Mouse (Mus musculus) limb, embryonic 12.5 days (tissue): ENCODE results near the gene Gm11032. TPM values are rescaled to one million over a fixed set of nuclear protein-coding genes. Genes with fewer than 3 reads are reported as not detected.

Experiments
- ATAC-seq: fragments of 200-750 bp; cut with Nextera tagmentation; 2 replicates; pipeline ENCODE4 v1.8.0; 2017; ENCODE audit warnings: low read depth, moderate TSS enrichment; ENCODE audit not compliant: insufficient number of reproducible peaks, insufficient read depth, low FRiP score, low TSS enrichment
- H3K27ac ChIP-seq: fragments of 300-500 bp; sonication (generic); 2 replicates; pipeline ENCODE4 v1.5.1; 2016; ENCODE audit warnings: mild to moderate bottlenecking, moderate library complexity
- H3K27me3 ChIP-seq: fragments of 300-500 bp; sonication (generic); 2 replicates; pipeline ENCODE4 v1.6.1; 2016; ENCODE audit warnings: mild to moderate bottlenecking, moderate library complexity
- H3K36me3 ChIP-seq: fragments of 300-500 bp; sonication (generic); 2 replicates; pipeline ENCODE4 v1.6.1; 2016; ENCODE audit warnings: mild to moderate bottlenecking, moderate library complexity
- H3K4me1 ChIP-seq: fragments of 300-500 bp; sonication (generic); replicated peaks from 2 replicates; pipeline ENCODE4 v1.6.1; 2016
- H3K4me2 ChIP-seq: fragments of 300-500 bp; sonication (generic); 2 replicates; pipeline ENCODE4 v1.6.1; 2016; ENCODE audit warnings: mild to moderate bottlenecking, moderate library complexity
- H3K4me3 ChIP-seq: fragments of 300-500 bp; sonication (generic); replicated peaks from 2 replicates; pipeline ENCODE4 v1.5.1; 2016; ENCODE audit warnings: mild to moderate bottlenecking
- H3K9ac ChIP-seq: fragments of 300-500 bp; sonication (generic); replicated peaks from 2 replicates; pipeline ENCODE4 v1.6.1; 2016; ENCODE audit warnings: mild to moderate bottlenecking, moderate library complexity
- H3K9me3 ChIP-seq: fragments of 300-500 bp; sonication (generic); 2 replicates; pipeline ENCODE4 v1.6.1; 2016; ENCODE audit warnings: mild to moderate bottlenecking, moderate library complexity
- WGBS: fragments of 180-500 bp; shearing (Covaris S2); methylation state at CpG from one replicate; pipeline ENCODE4 v1.1.7; 2016; 5-methylcytosine and 5-hydroxymethylcytosine counted together
- polyA plus RNA-seq: library from polyadenylated mRNA; unstranded; fragments of >200 nt; fragmentation: Nextera tagmentation; extraction: Ambion mirVana; gene quantifications from 2 replicates; pipeline ENCODE4 v1.2.1, GENCODE M21; 2016

Gm11032 gene
- polyA plus RNA-seq, 1 experiment from 2014 or later = not detected

DNA sequence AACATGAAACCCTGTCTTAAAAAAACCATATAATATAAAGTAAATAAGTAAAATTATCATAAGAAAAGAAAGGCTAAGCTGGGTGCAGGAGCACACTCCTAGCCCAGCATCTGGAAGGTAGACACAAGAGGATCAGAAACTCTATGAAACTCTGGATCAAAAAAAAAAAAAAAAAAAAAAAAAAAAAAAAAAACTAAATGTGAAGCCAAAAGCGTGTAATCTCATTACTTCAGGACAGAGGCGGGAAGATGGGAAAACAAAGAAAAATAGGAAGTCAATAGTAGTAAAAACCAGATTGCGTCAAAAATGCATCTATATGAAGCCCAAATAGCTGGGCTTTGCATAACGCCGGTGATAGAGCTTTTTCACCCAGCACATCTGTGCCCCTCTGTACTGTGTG, 18.0 kb upstream of the Gm11032 start:
- Histone ChIP-seq H3K4me2 (no peak overlapping the region), H3K9me3 (no peaks in the 10 kb centered on the region), H3K9ac (no peak overlapping the region), H3K27me3 (no peaks in the 10 kb centered on the region), H3K27ac (no peak overlapping the region), H3K4me1 (peaks cover 27% of the 10 kb centered on the region), H3K4me3 (no peak overlapping the region), H3K36me3 (no peaks in the 10 kb centered on the region)
- 73% methylated on average over 5 of the region's 5 CpGs for WGBS
- no peak for ATAC-seq

DNA sequence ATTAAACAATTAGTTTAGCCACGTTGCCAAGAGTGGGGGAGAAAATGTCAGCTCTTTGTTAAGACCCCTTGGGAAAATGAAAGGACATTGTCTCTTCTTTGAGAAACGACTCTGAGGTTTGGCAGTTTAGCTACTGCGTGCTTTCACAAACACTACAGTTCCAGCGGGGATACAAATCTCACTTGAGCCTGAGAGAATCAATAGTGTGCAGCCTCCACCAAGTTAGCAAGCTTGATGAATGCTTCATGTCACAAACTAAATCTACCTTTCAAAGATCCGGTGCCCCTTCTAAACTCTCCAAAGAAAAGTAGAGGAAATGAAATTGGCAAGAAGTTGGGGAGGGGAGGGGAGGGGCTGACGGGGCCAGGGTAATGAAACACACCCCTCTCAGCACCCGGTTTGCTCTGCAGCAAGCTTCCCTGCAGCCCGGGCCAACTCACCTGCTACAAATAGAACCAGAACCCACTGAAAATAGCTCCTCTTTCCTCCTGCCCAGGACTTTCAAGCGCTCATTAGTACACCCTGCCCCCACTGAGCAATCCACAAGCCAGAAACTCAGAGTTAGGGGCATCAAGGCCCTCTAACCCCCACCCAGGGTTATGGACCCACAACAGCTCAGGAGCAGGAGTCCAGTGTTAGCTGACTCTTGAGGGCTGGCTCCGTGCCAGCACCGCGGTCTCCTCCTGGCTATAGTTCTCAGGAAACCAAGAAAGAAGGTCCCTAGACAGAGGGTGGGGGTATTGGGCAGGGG, 17.0 kb upstream of the Gm11032 start:
- ATAC-seq = no peak
- Histone ChIP-seq H3K36me3 (no peaks in the 10 kb centered on the region), H3K4me2 (peak overlapping the region; percentile 33), H3K9ac (0 out of 2 replicates have a peak overlapping the region, but pooled peaks have one; percentile 12), H3K27me3 (no peaks in the 10 kb centered on the region), H3K4me3 (no peak overlapping the region), H3K9me3 (no peaks in the 10 kb centered on the region), H3K27ac (peak overlapping the region; percentile 50; the same call in 1 of the 2 replicates), H3K4me1 (peaks cover 27% of the 10 kb centered on the region)
- 28% methylated on average over 12 of the region's 12 CpGs for WGBS

DNA sequence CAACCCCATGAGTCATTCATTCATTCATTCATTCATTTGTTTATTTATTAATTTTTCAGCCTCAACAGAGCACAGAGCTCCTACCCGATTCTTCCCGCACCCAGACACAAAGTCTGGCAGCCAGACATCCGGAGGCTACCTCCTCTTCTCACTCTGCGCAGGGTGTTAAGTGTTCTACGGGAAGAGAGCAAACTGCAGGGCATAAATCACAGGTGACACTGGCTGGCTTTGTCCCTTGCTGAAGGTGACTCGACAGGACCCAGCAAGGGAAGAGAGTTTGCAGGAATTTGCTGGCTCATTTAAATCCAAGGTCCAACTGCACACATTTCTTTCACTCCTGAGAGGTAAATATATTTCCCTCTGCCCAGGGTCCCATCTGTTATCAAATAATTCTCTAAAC, 15.4 kb upstream of the Gm11032 start:
- Histone ChIP-seq H3K27me3 (no peaks in the 10 kb centered on the region), H3K4me3 (no peak overlapping the region), H3K4me2 (peak overlapping the region; percentile 15; the same call in 1 of the 2 replicates), H3K9ac (no peak overlapping the region), H3K4me1 (peaks cover 27% of the 10 kb centered on the region), H3K27ac (0 out of 2 replicates have a peak overlapping the region, but pooled peaks have one; percentile 31), H3K9me3 (no peaks in the 10 kb centered on the region), H3K36me3 (no peaks in the 10 kb centered on the region)
- WGBS = 6% methylated on average over 6 of the region's 6 CpGs
- ATAC-seq = no peak

DNA sequence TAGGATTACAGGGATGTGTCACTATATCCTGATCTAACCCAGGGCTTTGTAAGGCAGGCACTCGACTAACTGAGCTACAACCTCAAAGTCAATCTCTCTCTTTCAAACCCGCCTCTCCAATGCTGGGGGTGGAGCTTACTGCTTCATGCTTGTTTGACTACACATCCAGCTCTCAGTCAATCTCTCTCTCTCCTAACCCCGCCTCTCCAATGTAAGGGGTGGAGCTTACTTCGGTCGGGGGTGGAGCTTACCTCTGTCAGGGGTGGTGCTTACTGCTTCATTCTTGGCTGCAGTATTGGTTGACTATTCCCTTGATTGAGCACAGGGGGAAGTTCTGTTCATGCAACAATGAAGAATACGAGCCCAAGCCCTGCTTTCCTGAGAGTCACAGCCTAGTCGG, 14.5 kb upstream of the Gm11032 start:
- 54% methylated on average over 7 of the region's 7 CpGs for WGBS
- no peak overlapping the region for H3K9ac ChIP-seq
- ATAC-seq = no peak
- H3K27ac ChIP-seq = no peak overlapping the region
- no peaks in the 10 kb centered on the region for H3K9me3 ChIP-seq
- H3K27me3 ChIP-seq = no peaks in the 10 kb centered on the region
- no peaks in the 10 kb centered on the region for H3K36me3 ChIP-seq
- no peak overlapping the region for H3K4me3 ChIP-seq
- H3K4me2 ChIP-seq = no peak overlapping the region
- H3K4me1 ChIP-seq = peaks cover 27% of the 10 kb centered on the region

DNA sequence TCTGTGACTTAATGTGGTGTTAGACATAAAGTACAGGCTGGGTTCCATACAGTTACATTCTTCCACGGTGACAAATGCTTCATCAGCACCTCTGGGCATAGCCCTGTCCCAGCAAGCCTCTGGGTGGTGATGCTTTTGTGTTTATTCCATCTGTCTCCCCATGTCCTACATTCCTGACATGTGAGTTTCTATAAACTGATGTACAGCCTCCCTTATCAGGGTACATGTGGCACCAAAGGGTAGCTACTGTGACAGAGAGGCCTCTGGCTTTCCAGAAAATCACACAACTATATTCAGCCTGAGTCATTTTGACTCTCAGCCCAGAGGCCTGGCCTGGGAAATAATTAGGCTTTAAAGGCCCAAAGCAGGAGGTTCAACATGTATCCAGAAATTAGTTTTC, 13.3 kb upstream of the Gm11032 start:
- 82% methylated on average over 1 of the region's 1 CpGs for WGBS
- Histone ChIP-seq H3K9ac (no peak overlapping the region), H3K27ac (no peak overlapping the region), H3K9me3 (no peaks in the 10 kb centered on the region), H3K27me3 (no peaks in the 10 kb centered on the region), H3K4me2 (no peak overlapping the region), H3K36me3 (no peaks in the 10 kb centered on the region), H3K4me3 (no peak overlapping the region), H3K4me1 (peaks cover 27% of the 10 kb centered on the region)
- no peak for ATAC-seq

DNA sequence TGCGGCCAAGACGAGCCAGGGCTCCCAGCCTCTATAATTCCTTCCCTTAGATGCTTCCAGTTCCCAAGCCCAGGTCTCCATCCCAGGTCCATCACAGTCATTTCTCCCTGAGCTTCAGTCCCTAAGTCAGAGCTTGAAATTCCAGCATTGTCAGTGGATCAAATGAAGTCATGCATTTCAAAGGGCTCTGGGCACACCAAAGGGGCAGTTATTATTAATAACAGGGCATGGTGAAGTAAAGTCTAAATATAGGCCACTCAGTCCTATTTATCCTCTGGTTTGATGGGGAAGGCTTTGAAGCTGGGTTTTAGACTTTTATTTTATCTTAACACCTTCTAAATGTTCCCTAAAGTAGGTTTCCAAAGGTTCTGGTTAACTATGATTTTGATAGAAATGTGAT, 8.0 kb upstream of the Gm11032 start:
- ATAC-seq = no peak
- H3K4me1 ChIP-seq = 0 out of 2 replicates have a peak, but pooled peaks cover 3% of the 10 kb centered on the region
- no peaks in the 10 kb centered on the region for H3K27me3 ChIP-seq
- no peak overlapping the region for H3K4me3 ChIP-seq
- no peaks in the 10 kb centered on the region for H3K9me3 ChIP-seq
- H3K4me2 ChIP-seq = no peak overlapping the region
- H3K27ac ChIP-seq = no peak overlapping the region
- no peaks in the 10 kb centered on the region for H3K36me3 ChIP-seq
- WGBS = 57% methylated on average over 2 of the region's 2 CpGs
- H3K9ac ChIP-seq = no peak overlapping the region

DNA sequence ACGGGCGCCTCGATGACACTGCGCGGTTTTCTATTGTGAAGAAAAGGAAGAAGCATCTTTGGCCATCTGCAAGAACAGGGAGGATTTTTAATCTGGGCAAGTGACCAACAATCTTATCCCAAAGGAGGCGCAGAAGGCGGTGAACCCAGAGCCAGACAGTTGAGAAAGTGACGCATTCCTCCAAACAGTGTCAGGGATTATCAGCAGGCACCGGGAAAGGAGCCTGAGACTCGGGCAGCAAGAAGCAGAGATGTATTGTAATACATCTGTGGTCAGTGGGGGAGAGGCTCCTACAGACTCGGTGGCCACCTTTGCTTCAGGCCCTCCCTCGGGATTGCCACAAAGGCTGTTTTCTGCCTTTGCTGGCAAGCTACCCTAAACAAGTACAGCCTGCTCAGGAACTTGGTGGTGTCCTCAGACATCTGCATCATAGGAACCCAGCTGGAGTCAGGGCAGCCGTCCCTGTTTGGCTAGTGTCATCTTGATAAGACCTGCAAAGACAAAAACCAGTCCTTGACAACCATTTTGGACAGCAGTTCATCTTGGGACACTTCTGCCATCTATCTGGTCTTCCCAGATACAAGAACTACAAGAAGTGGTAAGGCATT, 738 bp downstream of the Gm11032 start:
- 64% methylated on average over 13 of the region's 13 CpGs for WGBS
- no peaks in the 10 kb centered on the region for H3K9me3 ChIP-seq
- H3K4me1 ChIP-seq = no peaks in the 10 kb centered on the region
- no peaks in the 10 kb centered on the region for H3K36me3 ChIP-seq
- H3K9ac ChIP-seq = no peak overlapping the region
- no peak for ATAC-seq
- H3K27ac ChIP-seq = no peak overlapping the region
- H3K27me3 ChIP-seq = no peaks in the 10 kb centered on the region
- no peak overlapping the region for H3K4me2 ChIP-seq
- H3K4me3 ChIP-seq = no peak overlapping the region

DNA sequence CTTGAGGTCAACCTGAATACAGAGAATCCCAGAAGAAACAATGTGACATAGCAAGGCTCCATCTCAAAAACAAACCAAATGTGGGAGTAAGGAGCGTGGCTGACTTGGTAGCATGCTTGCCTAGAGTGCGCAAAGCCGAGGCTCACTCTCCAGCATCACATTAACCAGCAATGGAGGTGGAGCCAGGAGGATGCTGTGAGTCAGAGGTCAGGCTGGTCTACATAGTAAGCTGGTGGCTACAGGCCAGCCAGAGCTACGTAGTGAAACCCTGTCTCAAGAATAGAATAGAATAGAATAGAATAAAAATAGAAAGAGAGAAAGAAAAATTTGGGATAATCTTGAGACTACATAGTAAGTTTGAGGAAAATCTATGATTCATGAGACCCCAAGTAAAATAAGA, 2.0 kb downstream of the Gm11032 start:
- no peak overlapping the region for H3K4me2 ChIP-seq
- no peak overlapping the region for H3K4me3 ChIP-seq
- WGBS = 78% methylated on average over 4 of the region's 4 CpGs
- H3K9me3 ChIP-seq = no peaks in the 10 kb centered on the region
- no peaks in the 10 kb centered on the region for H3K4me1 ChIP-seq
- no peaks in the 10 kb centered on the region for H3K36me3 ChIP-seq
- no peak overlapping the region for H3K27ac ChIP-seq
- H3K9ac ChIP-seq = no peak overlapping the region
- no peak for ATAC-seq
- H3K27me3 ChIP-seq = no peaks in the 10 kb centered on the region

DNA sequence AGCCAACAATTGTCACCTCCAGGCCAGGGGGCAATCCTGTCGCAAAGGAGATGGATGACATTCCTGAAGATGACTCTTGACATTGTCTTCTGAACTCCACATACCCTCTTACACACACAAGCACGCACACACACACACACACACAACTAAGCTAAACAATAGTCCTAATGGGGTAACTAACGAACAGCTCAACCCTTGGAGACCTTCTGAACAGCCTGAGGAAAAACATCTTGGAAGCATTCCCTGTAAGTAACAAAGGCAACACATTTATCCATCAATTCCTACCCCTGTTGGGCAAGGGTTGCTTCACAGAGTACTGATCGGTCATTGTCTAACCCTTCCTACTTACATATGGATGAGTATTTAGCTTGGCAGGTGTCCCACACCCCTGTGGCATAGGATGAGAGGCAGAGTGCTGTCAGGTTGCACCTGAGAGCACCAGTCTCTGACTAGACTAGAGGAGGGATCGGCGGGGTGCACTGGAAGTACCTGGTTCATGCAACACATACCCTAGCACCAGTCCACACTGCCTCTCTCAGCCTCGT, 2.6 kb downstream of the Gm11032 start:
- ATAC-seq = no peak
- Histone ChIP-seq H3K4me1 (no peaks in the 10 kb centered on the region), H3K9me3 (no peaks in the 10 kb centered on the region), H3K36me3 (no peaks in the 10 kb centered on the region), H3K4me2 (no peak overlapping the region), H3K4me3 (no peak overlapping the region), H3K9ac (no peak overlapping the region), H3K27me3 (no peaks in the 10 kb centered on the region), H3K27ac (no peak overlapping the region)
- WGBS = 87% methylated on average over 7 of the region's 7 CpGs

DNA sequence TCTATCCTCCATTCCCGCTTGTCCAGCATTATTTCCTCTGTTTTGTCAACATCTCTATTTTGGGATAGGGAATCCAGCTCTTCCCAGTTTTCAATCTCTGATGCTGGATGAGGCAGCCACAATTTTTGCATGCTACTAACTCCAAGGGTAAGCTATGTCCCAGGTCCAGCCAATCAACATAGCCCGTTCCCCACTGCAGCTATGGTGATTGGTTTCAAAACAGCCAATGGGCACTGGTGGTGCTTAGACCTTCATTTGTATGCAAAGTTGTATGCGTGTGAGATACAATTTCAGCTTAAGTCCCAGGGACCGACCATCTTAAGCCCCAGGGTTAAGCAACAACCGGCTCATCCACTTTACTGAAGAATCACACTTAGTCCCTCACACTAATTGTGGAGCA, 3.1 kb downstream of the Gm11032 start:
- H3K27me3 ChIP-seq = no peaks in the 10 kb centered on the region
- 66% methylated on average over 5 of the region's 5 CpGs for WGBS
- no peak overlapping the region for H3K4me3 ChIP-seq
- ATAC-seq = no peak
- H3K9me3 ChIP-seq = no peaks in the 10 kb centered on the region
- H3K36me3 ChIP-seq = no peaks in the 10 kb centered on the region
- no peaks in the 10 kb centered on the region for H3K4me1 ChIP-seq
- no peak overlapping the region for H3K9ac ChIP-seq
- no peak overlapping the region for H3K27ac ChIP-seq
- H3K4me2 ChIP-seq = no peak overlapping the region

DNA sequence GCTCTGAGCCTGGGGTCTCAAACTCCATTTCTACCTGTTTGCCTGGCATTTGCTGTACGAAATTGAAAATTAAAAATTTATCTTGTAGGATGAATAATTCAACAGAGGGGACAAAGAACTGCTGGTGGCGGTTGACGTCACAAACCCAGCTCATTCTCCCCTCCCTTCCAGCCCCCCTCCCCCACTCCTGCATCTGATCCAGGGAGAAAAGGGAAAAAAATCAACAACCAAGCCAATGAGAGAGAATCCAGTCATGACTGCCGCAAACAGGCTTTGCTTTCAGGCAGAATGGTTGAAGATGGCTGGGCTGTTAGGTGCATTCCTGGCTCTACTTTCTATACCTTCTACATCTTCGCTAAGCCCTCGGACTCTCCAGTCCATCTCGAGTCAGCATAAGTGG, 6.1 kb downstream of the Gm11032 start:
- Histone ChIP-seq H3K36me3 (no peaks in the 10 kb centered on the region), H3K27ac (no peak overlapping the region), H3K9me3 (no peaks in the 10 kb centered on the region), H3K4me3 (no peak overlapping the region), H3K9ac (no peak overlapping the region), H3K27me3 (no peaks in the 10 kb centered on the region), H3K4me1 (peaks cover 7% of the 10 kb centered on the region; the same call in 1 of the 2 replicates), H3K4me2 (no peak overlapping the region)
- ATAC-seq = no peak
- WGBS = 78% methylated on average over 7 of the region's 7 CpGs
